Mouse (Mus musculus) heart, adult 2 months (tissue): ENCODE data around the gene Hopx.

Experiments used
- CTCF ChIP-seq: fragments of 200-600 bp; IDR thresholded peaks from 2 replicates; pipeline ENCODE4 v1.8.1; 2022; ENCODE audit warnings: antibody characterized with exemption, mild to moderate bottlenecking, moderate library complexity
- EP300 ChIP-seq: fragments of 200-500 bp; IDR thresholded peaks from 2 replicates; pipeline ENCODE4 v1.6.1; 2011; ENCODE audit warnings: low read depth, low read length, control low read depth; ENCODE audit not compliant: insufficient read depth
- POLR2A ChIP-seq: fragments of 200-500 bp; IDR thresholded peaks from 2 replicates; pipeline ENCODE4 v1.6.1; 2011; ENCODE audit warnings: mild to moderate bottlenecking, low read depth, low read length, control low read depth; ENCODE audit not compliant: insufficient read depth

DNA sequence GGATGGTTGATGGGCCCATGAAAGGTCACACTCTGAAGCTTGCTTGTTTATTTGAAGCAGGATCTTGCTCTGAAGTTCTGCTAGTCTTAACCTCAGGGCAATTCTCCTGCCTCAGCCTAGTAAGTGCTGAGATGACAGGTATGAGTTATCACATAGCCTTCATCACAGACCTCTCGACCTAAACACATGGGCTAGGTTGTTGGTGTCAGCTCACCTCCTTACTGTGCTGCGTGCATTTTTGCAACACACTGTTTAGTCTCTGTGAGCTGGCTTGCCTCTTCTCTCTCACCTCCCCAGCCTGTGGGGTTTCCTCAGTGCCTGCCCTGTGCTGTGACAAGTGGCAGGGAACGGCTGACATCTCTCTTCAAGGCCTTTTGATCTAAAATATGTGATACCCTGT, 1.1 kb downstream of the Hopx start:
- no peak for TF ChIP-seq CTCF
- TF ChIP-seq POLR2A: no peak
- TF ChIP-seq EP300: no peak
